Mouse (Mus musculus) lung, postnatal 14 days (tissue): Measurements from ENCODE around the gene Cfap298.

Experiments
- DNase-seq: peaks from one replicate; pipeline ENCODE4 v3.0.0; 2021

Gene Cfap298

GRCm38 (mm10) chr16:90934687-90935328 is at the start of gene Cfap298:
Cfap298 (minus strand) TSS chr16:90935114.
- peak; percentile 93 for DNase-seq

DNA sequence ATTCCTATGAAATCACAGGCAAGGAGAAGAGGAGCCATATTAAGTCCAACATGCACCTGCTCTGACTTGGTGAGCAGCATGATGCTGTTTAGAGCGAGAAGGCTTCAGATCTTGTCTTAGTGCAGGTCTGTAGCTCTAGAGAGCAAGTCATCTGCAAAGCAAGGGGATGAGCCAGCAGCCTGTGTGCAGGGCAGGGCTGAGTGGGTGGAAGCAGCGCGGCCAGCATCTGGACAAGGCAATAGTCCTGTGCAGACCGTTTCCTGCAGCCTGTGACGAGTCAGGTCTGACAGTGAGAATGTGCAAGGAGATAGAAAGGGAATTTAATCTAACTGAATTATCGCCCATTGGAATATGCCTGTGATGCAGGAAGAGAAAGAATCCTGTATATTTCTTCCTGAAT is 36.1 kb upstream of the Cfap298 start:
- DNase-seq: no peak

DNA sequence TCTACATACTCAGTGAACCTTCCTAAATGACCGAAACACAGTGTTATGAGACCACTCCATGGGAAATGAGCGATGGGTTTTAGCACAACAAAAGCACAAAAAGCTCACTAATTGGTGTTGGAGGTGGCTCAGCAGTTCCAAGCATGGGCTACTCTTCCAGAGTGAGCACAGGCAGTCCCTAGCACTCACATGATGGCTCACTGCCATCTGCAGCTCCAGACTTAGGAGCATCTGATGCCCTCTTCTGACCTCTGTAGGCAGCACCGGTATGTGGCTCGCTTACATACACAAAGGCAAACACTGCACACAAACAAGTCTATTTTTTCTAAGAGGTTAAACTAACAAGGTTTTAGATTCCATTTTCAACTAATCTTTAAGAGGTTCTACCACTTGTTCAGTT is 31.3 kb upstream of the Cfap298 start:
- DNase-seq: no peak

GRCm38 (mm10) chr16:90964302-90964701 is 29.4 kb upstream of the Cfap298 start:
- DNase-seq: no peak

GRCm38 (mm10) chr16:90963866-90964265 is 29.0 kb upstream of the Cfap298 start:
- DNase-seq: no peak

DNA sequence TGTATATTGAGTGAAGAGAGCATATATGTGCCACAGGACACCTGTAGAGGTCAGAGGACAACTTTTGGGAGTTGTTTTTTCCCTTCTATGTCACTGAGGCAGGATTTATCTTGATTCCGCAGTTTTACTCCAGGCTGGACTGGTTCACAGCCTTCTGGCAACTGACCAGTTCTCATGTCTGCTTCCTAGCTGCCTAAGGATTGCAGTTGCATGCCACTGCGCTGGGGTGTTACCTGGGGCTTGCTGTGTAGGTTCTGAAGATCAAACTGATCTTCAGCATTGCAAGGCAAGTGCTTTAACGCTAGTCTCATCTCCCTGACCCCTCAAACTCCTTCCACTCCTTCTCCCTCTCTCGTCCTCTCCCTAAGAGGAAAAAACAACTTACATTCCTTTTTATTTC is 28.3 kb upstream of the Cfap298 start:
- no peak for DNase-seq

DNA sequence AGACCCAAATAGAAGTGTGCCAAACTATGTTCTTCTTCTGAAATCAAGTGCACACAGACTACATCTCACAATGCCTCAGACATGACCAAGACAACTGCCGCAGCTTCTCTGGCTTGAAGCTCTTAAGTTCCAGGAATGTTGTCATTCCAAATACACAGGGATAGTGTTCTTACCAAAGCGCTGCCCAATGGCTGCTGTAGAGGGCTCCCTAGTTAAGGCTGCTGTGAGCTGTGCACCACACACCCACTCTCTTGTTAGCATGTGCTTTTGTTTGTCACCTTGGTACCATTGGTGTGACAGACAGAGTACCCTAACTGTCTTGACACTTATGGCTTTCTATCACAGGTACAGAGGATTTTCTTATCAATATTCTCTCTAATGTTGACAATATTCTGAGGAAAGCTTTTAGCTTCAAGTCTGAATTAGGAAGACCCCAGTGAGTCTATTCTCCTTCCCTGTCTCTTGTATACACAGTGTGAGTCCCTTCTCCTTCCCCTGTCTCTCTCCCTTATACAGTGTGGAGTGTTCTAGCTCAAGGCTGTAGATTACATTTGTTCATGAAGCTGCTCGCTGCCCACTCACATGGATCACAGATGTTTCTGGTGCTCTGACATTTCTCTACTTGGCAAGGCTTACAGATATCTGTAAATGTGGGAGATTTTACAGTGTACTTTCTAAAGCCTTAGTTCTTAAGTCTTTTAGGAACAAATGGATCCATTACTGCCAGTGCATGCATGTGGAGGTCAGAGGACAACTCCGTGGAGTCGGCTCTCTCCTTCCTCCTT is 23.6 kb upstream of the Cfap298 start:
- no peak for DNase-seq

- DNase-seq: no peak
These were observed 20.6 kb upstream of the Cfap298 start for GRCm38 (mm10) chr16:90955494-90955893.

DNA sequence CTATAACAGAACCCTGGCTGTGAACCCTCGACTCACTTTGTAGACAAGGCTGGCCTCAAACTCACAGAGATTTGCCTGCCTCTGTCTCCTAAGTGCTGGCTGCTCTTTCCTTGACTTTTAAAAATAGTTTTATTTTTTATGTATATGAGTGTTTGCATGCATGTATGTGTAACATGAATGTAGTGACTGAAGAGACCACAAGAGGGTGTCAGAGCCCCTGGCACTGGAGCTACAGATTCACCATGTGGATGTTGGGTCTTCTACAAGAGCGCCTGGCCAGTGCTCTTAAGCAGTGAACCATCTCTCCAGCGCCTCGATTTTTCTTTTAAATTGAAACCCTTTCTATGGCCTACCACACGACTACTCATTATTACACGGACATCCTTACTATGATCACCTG is 18.9 kb upstream of the Cfap298 start:
- no peak for DNase-seq

DNA sequence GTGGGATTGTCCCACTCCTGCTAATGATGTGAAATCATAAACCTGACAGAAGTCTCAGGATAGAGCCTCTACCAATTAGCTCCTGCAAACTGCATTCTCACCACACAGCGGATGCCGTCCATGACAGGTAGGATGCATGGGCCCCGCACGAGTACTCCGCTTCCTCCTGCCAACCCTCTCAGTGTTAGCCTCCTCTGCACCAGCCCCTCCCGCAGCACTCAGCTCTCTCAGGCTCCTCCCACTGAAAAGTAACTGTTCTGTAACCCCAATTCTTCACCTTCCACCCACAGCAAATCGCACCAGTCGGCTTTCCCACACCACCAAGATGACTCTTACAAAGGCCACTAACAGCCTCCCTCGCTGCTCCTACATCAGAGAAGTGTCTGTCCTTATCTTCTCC is 18.2 kb upstream of the Cfap298 start:
- DNase-seq: no peak

GRCm38 (mm10) chr16:90950354-90950963 is 15.5 kb upstream of the Cfap298 start:
- DNase-seq: peak; percentile 42

- no peak for DNase-seq
These were observed 12.1 kb upstream of the Cfap298 start for GRCm38 (mm10) chr16:90946977-90947376.

DNA sequence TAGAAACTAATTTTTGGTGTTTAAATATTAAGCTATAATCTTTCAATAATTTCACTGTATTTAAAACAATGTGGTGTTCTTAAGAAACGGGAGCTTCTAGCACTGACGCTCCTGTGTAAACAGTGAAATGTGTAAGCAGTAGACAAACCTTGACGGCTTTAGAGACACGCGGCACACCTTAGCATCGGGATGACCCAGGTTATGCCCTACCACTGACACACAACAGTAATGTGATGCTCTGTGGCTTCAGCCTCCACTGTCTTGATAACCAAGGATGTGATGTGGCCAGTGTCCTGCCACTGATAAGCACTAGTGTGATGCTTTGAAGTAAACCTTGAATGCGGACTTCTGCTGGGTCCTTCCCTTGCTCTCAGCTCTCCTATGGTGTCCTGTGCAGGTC is 6.3 kb upstream of the Cfap298 start:
- no peak for DNase-seq

DNA sequence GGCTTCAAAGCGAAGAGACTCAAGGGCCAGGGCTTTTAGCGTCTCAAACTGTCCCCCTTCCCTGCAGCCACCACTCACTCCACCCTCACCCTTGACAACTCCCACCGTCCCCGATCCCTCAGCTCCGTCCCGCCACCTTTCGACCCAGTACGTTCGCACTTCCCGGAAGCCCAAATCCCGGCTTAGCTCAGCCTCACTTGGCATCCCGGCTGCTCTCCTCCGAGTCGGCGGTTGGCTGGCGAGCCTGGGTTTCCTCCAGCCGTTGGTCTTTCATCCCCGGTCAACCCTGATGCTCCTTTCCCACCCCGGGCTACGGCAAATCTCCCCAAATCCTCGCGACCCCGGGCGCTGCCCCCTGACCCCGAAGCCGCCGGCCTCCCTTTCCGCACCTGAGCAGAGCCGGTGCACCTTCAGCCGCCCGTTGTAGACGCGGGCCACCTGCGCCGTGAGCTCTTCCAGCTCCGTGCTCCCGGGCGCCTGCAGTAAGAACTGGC is 674 bp downstream of the Cfap298 start:
- peak; percentile 71 for DNase-seq

GRCm38 (mm10) chr16:90933534-90934176 is 1.3 kb downstream of the Cfap298 start:
- DNase-seq: no peak

- DNase-seq: no peak
These were observed 7.5 kb downstream of the Cfap298 start for GRCm38 (mm10) chr16:90927446-90927845.

DNA sequence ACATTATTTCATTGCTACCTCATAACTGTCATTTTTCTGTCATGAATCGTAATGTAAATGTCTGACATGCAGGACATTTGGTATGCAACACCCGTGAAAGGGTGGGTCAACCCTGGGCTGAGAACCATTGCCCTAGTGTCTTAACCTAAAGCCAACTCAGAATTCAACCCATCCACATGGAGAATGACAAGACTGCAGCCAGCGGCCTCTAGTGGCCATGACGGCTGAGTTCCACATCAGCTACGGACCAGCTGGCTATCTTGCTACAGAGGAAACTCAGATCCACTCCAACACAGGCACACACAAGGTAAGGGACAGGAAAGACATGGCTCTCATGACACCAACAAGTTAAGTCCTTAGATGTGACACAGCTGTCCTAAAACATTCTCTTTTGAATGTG is 9.5 kb downstream of the Cfap298 start:
- DNase-seq: peak; percentile 75

GRCm38 (mm10) chr16:90924606-90925370 is 10.1 kb downstream of the Cfap298 start:
- DNase-seq: peak; percentile 27

- DNase-seq: peak; percentile 36
These were observed 13.3 kb downstream of the Cfap298 start for GRCm38 (mm10) chr16:90921471-90922159.

GRCm38 (mm10) chr16:90917156-90917555 is 17.8 kb downstream of the Cfap298 start:
- no peak for DNase-seq

DNA sequence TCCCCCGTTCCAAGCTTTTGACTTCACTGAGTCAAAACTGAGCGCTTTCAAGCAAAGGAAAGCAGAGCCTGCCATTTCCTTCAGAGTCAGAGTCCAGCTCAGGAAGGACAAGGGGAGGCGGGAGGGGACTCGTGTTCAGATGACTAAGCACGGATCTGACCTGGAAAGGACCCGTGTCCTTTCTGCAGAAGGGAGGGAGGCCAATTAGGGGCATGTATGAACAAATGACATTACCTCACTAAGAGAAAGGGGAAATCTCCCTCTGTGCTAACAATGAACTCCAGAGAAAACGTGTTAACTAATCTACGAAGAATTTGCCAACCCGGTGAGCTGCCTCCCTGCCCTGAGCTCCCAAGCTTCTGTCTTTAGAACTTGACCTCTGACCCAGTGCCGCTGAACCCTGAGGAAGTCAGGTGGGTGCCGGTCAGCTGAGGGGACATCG is 18.9 kb downstream of the Cfap298 start:
- no peak for DNase-seq

DNA sequence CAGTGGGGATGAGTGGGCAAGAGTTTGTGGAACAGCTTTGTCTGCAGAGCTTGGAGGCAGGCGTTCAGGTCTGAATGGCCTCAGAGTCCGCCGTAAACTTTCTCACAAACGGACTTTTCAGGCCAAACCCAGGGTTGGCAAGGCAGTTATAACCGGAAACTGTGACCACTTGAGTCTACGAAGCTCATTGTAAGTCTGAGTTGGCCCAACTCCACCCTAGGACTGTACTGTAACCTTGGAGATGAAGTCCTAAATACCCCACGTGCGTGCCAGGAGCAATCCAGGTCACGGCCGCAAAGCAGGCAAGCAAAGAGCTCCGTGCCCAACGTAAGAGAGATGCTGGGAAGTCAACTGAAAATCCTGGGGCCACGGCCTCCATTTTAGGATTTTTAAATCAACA is 23.1 kb downstream of the Cfap298 start:
- no peak for DNase-seq
